Mouse (Mus musculus): Measurements from ENCODE around the gene Afap1. TPM values are rescaled to one million over a fixed set of nuclear protein-coding genes. Genes with fewer than 3 reads are reported as not detected.

Afap1 gene
- polyA plus RNA-seq, 1 experiment, result 0.01 TPM

DNA sequence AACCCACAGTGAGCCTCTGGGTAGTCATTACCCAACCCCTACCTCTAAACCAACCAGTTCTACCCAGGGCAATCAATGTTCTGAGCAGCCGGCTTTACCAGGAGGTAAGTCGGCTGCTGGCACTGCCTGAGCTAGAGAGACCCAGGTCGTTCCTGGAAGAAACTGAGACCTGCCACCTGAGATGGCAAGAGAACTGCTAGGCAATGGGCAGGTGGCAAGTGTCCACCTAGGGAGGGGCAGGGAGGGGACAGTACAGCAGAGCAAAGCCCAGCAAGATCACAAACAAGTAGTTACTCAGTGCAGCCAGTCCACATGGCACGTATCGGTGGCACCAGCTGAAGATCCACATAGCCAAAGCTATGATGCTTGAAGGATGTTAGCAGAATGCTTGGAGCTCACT lies 16.9 kb upstream of the Afap1 start:
- no peak for TF ChIP-seq GATA1 (IDR thresholded peaks at IDR 0.05; ENCODE audit: low read length)
- no peak for TF ChIP-seq TAL1 (IDR thresholded peaks at IDR 0.05; ENCODE audit: low read length)

GRCm38 (mm10) chr5:35879199-35879598 lies 13.9 kb upstream of the Afap1 start:
- TF ChIP-seq GATA1 (IDR thresholded peaks at IDR 0.05; ENCODE audit: low read length) (no peak), TAL1 (IDR thresholded peaks at IDR 0.05; ENCODE audit: low read length) (no peak)
- Histone ChIP-seq H3K27me3 (ENCODE audit: control insufficient read depth) (no peaks in the 10 kb centered on the region), H3K36me3 (ENCODE audit: control insufficient read depth) (no peaks in the 10 kb centered on the region), H3K9me3 (ENCODE audit: control insufficient read depth, low read length) (no peaks in the 10 kb centered on the region), H3K4me3 (replicated peaks) (no peak overlapping the region), H3K4me1 (ENCODE audit: control insufficient read depth) (no peaks in the 10 kb centered on the region)

More for the DNA sequence above, 16.9 kb upstream of the Afap1 start:
- no peaks in the 10 kb centered on the region for H3K27me3 ChIP-seq (ENCODE audit: control insufficient read depth)
- no peaks in the 10 kb centered on the region for H3K4me1 ChIP-seq (ENCODE audit: control insufficient read depth)
- H3K4me3 ChIP-seq (replicated peaks), result no peak overlapping the region
- H3K36me3 ChIP-seq (ENCODE audit: control insufficient read depth), result no peaks in the 10 kb centered on the region
- no peaks in the 10 kb centered on the region for H3K9me3 ChIP-seq (ENCODE audit: control insufficient read depth, low read length)

- Histone ChIP-seq H3K4me3 (replicated peaks) (no peak overlapping the region), H3K27me3 (ENCODE audit: control insufficient read depth) (no peaks in the 10 kb centered on the region), H3K9me3 (ENCODE audit: control insufficient read depth, low read length) (no peaks in the 10 kb centered on the region), H3K4me1 (ENCODE audit: control insufficient read depth) (no peaks in the 10 kb centered on the region), H3K36me3 (ENCODE audit: control insufficient read depth) (no peaks in the 10 kb centered on the region)
- TF ChIP-seq TAL1 (IDR thresholded peaks at IDR 0.05; ENCODE audit: low read length) (no peak), GATA1 (IDR thresholded peaks at IDR 0.05; ENCODE audit: low read length) (no peak)
Observed at GRCm38 (mm10) chr5:35882391-35882790, 10.7 kb upstream of the Afap1 start.

GRCm38 (mm10) chr5:35884262-35884661 lies 8.9 kb upstream of the Afap1 start:
- no peak overlapping the region for H3K4me3 ChIP-seq (replicated peaks)
- TF ChIP-seq TAL1 (IDR thresholded peaks at IDR 0.05; ENCODE audit: low read length) (no peak), GATA1 (IDR thresholded peaks at IDR 0.05; ENCODE audit: low read length) (no peak)
- no peaks in the 10 kb centered on the region for H3K4me1 ChIP-seq (ENCODE audit: control insufficient read depth)
- H3K27me3 ChIP-seq (ENCODE audit: control insufficient read depth), result no peaks in the 10 kb centered on the region
- no peaks in the 10 kb centered on the region for H3K36me3 ChIP-seq (ENCODE audit: control insufficient read depth)
- no peaks in the 10 kb centered on the region for H3K9me3 ChIP-seq (ENCODE audit: control insufficient read depth, low read length)

DNA sequence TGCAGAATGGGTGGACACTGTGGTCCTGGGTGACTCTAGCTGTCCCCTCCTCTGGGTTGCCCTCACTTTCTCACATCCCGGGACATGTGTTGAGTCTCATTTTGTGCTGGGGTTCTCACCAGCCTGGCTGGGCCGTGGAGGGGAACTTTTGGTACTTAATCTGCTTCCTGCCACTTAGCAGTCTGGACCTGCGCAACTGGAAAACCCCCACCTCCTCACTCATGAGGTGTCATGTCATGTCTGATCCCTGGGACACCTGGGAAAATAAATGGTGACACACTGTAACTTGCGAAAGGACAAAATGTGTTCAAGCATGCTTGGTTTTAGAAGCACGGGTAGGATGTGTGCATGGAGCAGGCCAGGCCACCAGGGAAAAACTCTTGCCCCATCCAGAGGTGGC lies 8.4 kb upstream of the Afap1 start:
- Histone ChIP-seq H3K27me3 (ENCODE audit: control insufficient read depth) (no peaks in the 10 kb centered on the region), H3K4me3 (replicated peaks) (no peak overlapping the region), H3K4me1 (ENCODE audit: control insufficient read depth) (no peaks in the 10 kb centered on the region), H3K9me3 (ENCODE audit: control insufficient read depth, low read length) (no peaks in the 10 kb centered on the region), H3K36me3 (ENCODE audit: control insufficient read depth) (no peaks in the 10 kb centered on the region)
- TF ChIP-seq TAL1 (IDR thresholded peaks at IDR 0.05; ENCODE audit: low read length), result no peak
- TF ChIP-seq GATA1 (IDR thresholded peaks at IDR 0.05; ENCODE audit: low read length), result no peak

DNA sequence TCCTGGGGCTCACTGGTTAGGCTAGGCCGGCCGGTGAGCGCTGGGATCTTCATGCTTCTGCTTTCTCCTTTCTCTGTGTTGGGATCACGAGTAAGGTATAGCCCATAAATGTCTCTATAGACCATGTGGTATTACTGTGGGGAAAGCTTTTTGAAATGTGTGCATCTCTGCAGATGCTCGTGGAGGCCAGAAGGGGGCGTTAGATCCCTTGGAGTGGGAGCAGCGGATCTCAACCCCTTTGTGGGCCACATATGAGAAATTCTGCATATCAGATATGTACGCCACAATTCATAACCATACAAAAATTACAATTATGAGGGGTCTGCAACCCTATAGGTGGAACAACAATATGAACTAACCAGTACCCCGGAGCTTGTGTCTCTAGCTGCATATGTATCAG lies 4.2 kb upstream of the Afap1 start:
- Histone ChIP-seq H3K4me1 (ENCODE audit: control insufficient read depth) (peaks cover 9% of the 10 kb centered on the region), H3K27me3 (ENCODE audit: control insufficient read depth) (peaks cover 18% of the 10 kb centered on the region), H3K9me3 (ENCODE audit: control insufficient read depth, low read length) (peaks cover 6% of the 10 kb centered on the region; the same call in 1 of the 2 replicates), H3K36me3 (ENCODE audit: control insufficient read depth) (no peaks in the 10 kb centered on the region), H3K4me3 (replicated peaks) (no peak overlapping the region)
- no peak for TF ChIP-seq TAL1 (IDR thresholded peaks at IDR 0.05; ENCODE audit: low read length)
- TF ChIP-seq GATA1 (IDR thresholded peaks at IDR 0.05; ENCODE audit: low read length), result no peak

DNA sequence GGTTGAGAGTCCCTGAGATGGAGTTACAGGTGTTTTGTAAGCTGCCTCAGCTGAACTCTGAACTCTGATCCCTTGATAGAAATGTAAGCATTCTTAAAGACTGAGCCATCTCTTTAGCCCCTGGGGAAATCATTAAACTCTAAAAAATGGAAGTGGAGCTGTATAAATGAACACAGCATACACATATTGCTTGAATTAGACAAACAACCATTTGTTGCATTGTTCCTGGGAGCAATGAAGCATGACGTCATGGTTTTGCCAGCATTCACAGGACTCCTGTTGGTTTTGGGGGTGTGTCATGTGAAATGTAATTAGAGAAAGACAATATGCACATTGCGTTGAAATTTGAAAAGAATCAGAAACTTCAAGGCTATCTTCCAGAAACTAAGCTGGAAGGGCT lies 3.5 kb upstream of the Afap1 start:
- Histone ChIP-seq H3K4me1 (ENCODE audit: control insufficient read depth) (peaks cover 9% of the 10 kb centered on the region), H3K9me3 (ENCODE audit: control insufficient read depth, low read length) (peaks cover 6% of the 10 kb centered on the region; the same call in 1 of the 2 replicates), H3K36me3 (ENCODE audit: control insufficient read depth) (no peaks in the 10 kb centered on the region), H3K27me3 (ENCODE audit: control insufficient read depth) (peaks cover 25% of the 10 kb centered on the region), H3K4me3 (replicated peaks) (no peak overlapping the region)
- TF ChIP-seq GATA1 (IDR thresholded peaks at IDR 0.05; ENCODE audit: low read length) (no peak), TAL1 (IDR thresholded peaks at IDR 0.05; ENCODE audit: low read length) (no peak)

GRCm38 (mm10) chr5:35890985-35891730 lies 2.0 kb upstream of the Afap1 start:
- TF ChIP-seq TAL1 (IDR thresholded peaks at IDR 0.05; ENCODE audit: low read length) (no peak), GATA1 (IDR thresholded peaks at IDR 0.05; ENCODE audit: low read length) (no peak)
- peaks cover 6% of the 10 kb centered on the region; the same call in 1 of the 2 replicates for H3K9me3 ChIP-seq (ENCODE audit: control insufficient read depth, low read length)
- H3K4me1 ChIP-seq (ENCODE audit: control insufficient read depth), result peaks cover 9% of the 10 kb centered on the region
- H3K27me3 ChIP-seq (ENCODE audit: control insufficient read depth), result peaks cover 32% of the 10 kb centered on the region
- no peaks in the 10 kb centered on the region for H3K36me3 ChIP-seq (ENCODE audit: control insufficient read depth)
- H3K4me3 ChIP-seq (replicated peaks), result no peak overlapping the region

GRCm38 (mm10) chr5:35892363-35892762 lies 756 bp upstream of the Afap1 start:
- Histone ChIP-seq H3K36me3 (ENCODE audit: control insufficient read depth) (no peaks in the 10 kb centered on the region), H3K27me3 (ENCODE audit: control insufficient read depth) (peaks cover 32% of the 10 kb centered on the region), H3K4me1 (ENCODE audit: control insufficient read depth) (peaks cover 9% of the 10 kb centered on the region), H3K4me3 (replicated peaks) (no peak overlapping the region), H3K9me3 (ENCODE audit: control insufficient read depth, low read length) (peaks cover 6% of the 10 kb centered on the region; the same call in 1 of the 2 replicates)
- no peak for TF ChIP-seq TAL1 (IDR thresholded peaks at IDR 0.05; ENCODE audit: low read length)
- TF ChIP-seq GATA1 (IDR thresholded peaks at IDR 0.05; ENCODE audit: low read length), result no peak

Measured in erythroblast, embryonic 14.5 days (primary cell).